Mouse (Mus musculus): ENCODE data around the gene Spin1. TPM values are rescaled to one million over a fixed set of nuclear protein-coding genes. Genes with fewer than 3 reads are reported as not detected.
A peak's percentile ranks its signal among the peaks of the same experiment; 100 is the strongest.

Gene Spin1
- polyA plus RNA-seq, 1 experiment, result 29.5 TPM

- 92% methylated on average over 7 of the region's 7 CpGs for WGBS
These were observed 81.6 kb downstream of the Spin1 start for GRCm38 (mm10) chr13:51182236-51182635.

GRCm38 (mm10) chr13:51184896-51185295, 84.2 kb downstream of the Spin1 start:
- TF ChIP-seq CTCF (IDR thresholded peaks at IDR 0.05; ENCODE audit: borderline replicate concordance, control insufficient read depth, extremely low read depth, insufficient read depth, low read length, poor library complexity) (no peak), POLR2A (IDR thresholded peaks at IDR 0.05; ENCODE audit: control insufficient read depth, extremely low read depth, insufficient read depth, low read length, poor library complexity) (no peak)
- Histone ChIP-seq H3K27me3 (ENCODE audit: control insufficient read depth, insufficient read depth, low read length) (no peaks in the 10 kb centered on the region; the same call in 1 of the 2 replicates), H3K36me3 (ENCODE audit: control insufficient read depth, insufficient read depth, low read length) (no peaks in the 10 kb centered on the region), H3K4me3 (ENCODE audit: control insufficient read depth, insufficient read depth, low read length) (no peak overlapping the region), H3K27ac (ENCODE audit: control insufficient read depth, insufficient read depth, low read length) (no peak overlapping the region), H3K4me1 (replicated peaks; ENCODE audit: control insufficient read depth, insufficient read depth, low read length) (no peaks in the 10 kb centered on the region)
- WGBS, result 89% methylated on average over 3 of the region's 3 CpGs
- no peak for DNase-seq

More at GRCm38 (mm10) chr13:51182236-51182635, 81.6 kb downstream of the Spin1 start:
- no peak overlapping the region for H3K27ac ChIP-seq (ENCODE audit: control insufficient read depth, insufficient read depth, low read length)
- no peaks in the 10 kb centered on the region for H3K36me3 ChIP-seq (ENCODE audit: control insufficient read depth, insufficient read depth, low read length)
- H3K4me3 ChIP-seq (ENCODE audit: control insufficient read depth, insufficient read depth, low read length), result no peak overlapping the region
- DNase-seq, result no peak
- no peaks in the 10 kb centered on the region for H3K27me3 ChIP-seq (ENCODE audit: control insufficient read depth, insufficient read depth, low read length)
- TF ChIP-seq CTCF (IDR thresholded peaks at IDR 0.05; ENCODE audit: borderline replicate concordance, control insufficient read depth, extremely low read depth, insufficient read depth, low read length, poor library complexity) (no peak), POLR2A (IDR thresholded peaks at IDR 0.05; ENCODE audit: control insufficient read depth, extremely low read depth, insufficient read depth, low read length, poor library complexity) (no peak)
- no peaks in the 10 kb centered on the region for H3K4me1 ChIP-seq (replicated peaks; ENCODE audit: control insufficient read depth, insufficient read depth, low read length)

GRCm38 (mm10) chr13:51190336-51190735, 89.7 kb downstream of the Spin1 start:
- peak; percentile 9 for DNase-seq
- Histone ChIP-seq H3K27ac (ENCODE audit: control insufficient read depth, insufficient read depth, low read length) (no peak overlapping the region), H3K4me1 (replicated peaks; ENCODE audit: control insufficient read depth, insufficient read depth, low read length) (peaks cover 9% of the 10 kb centered on the region), H3K4me3 (ENCODE audit: control insufficient read depth, insufficient read depth, low read length) (no peak overlapping the region), H3K36me3 (ENCODE audit: control insufficient read depth, insufficient read depth, low read length) (no peaks in the 10 kb centered on the region), H3K27me3 (ENCODE audit: control insufficient read depth, insufficient read depth, low read length) (no peaks in the 10 kb centered on the region; the same call in 1 of the 2 replicates)
- no peak for TF ChIP-seq POLR2A (IDR thresholded peaks at IDR 0.05; ENCODE audit: control insufficient read depth, extremely low read depth, insufficient read depth, low read length, poor library complexity)
- no peak for TF ChIP-seq CTCF (IDR thresholded peaks at IDR 0.05; ENCODE audit: borderline replicate concordance, control insufficient read depth, extremely low read depth, insufficient read depth, low read length, poor library complexity)
- 74% methylated on average over 3 of the region's 3 CpGs for WGBS

GRCm38 (mm10) chr13:51191416-51192140, 90.9 kb downstream of the Spin1 start:
- H3K27ac ChIP-seq (ENCODE audit: control insufficient read depth, insufficient read depth, low read length), result no peak overlapping the region
- no peak overlapping the region for H3K4me3 ChIP-seq (ENCODE audit: control insufficient read depth, insufficient read depth, low read length)
- 87% methylated on average over 6 of the region's 6 CpGs for WGBS
- DNase-seq, result no peak
- TF ChIP-seq CTCF (IDR thresholded peaks at IDR 0.05; ENCODE audit: borderline replicate concordance, control insufficient read depth, extremely low read depth, insufficient read depth, low read length, poor library complexity) (no peak), POLR2A (IDR thresholded peaks at IDR 0.05; ENCODE audit: control insufficient read depth, extremely low read depth, insufficient read depth, low read length, poor library complexity) (no peak)
- no peaks in the 10 kb centered on the region for H3K36me3 ChIP-seq (ENCODE audit: control insufficient read depth, insufficient read depth, low read length)
- peaks cover 9% of the 10 kb centered on the region for H3K4me1 ChIP-seq (replicated peaks; ENCODE audit: control insufficient read depth, insufficient read depth, low read length)
- no peaks in the 10 kb centered on the region; the same call in 1 of the 2 replicates for H3K27me3 ChIP-seq (ENCODE audit: control insufficient read depth, insufficient read depth, low read length)

- peaks cover 9% of the 10 kb centered on the region for H3K4me1 ChIP-seq (replicated peaks; ENCODE audit: control insufficient read depth, insufficient read depth, low read length)
- TF ChIP-seq POLR2A (IDR thresholded peaks at IDR 0.05; ENCODE audit: control insufficient read depth, extremely low read depth, insufficient read depth, low read length, poor library complexity) (no peak), CTCF (IDR thresholded peaks at IDR 0.05; ENCODE audit: borderline replicate concordance, control insufficient read depth, extremely low read depth, insufficient read depth, low read length, poor library complexity) (no peak)
- peak; percentile 27 for DNase-seq
- H3K36me3 ChIP-seq (ENCODE audit: control insufficient read depth, insufficient read depth, low read length), result no peaks in the 10 kb centered on the region
- 0 out of 2 replicates have a peak overlapping the region, but pooled peaks have one; percentile 1 for H3K4me3 ChIP-seq (ENCODE audit: control insufficient read depth, insufficient read depth, low read length)
- H3K27ac ChIP-seq (ENCODE audit: control insufficient read depth, insufficient read depth, low read length), result no peak overlapping the region
- H3K27me3 ChIP-seq (ENCODE audit: control insufficient read depth, insufficient read depth, low read length), result no peaks in the 10 kb centered on the region; the same call in 1 of the 2 replicates
- 21% methylated on average over 15 of the region's 15 CpGs for WGBS
These were observed 93.2 kb downstream of the Spin1 start for GRCm38 (mm10) chr13:51193893-51194292.

GRCm38 (mm10) chr13:51197699-51198098, 97.0 kb downstream of the Spin1 start:
- TF ChIP-seq CTCF (IDR thresholded peaks at IDR 0.05; ENCODE audit: borderline replicate concordance, control insufficient read depth, extremely low read depth, insufficient read depth, low read length, poor library complexity) (no peak), POLR2A (IDR thresholded peaks at IDR 0.05; ENCODE audit: control insufficient read depth, extremely low read depth, insufficient read depth, low read length, poor library complexity) (no peak)
- no peak for DNase-seq
- H3K4me1 ChIP-seq (replicated peaks; ENCODE audit: control insufficient read depth, insufficient read depth, low read length), result peaks cover 9% of the 10 kb centered on the region
- no peak overlapping the region for H3K27ac ChIP-seq (ENCODE audit: control insufficient read depth, insufficient read depth, low read length)
- no peaks in the 10 kb centered on the region for H3K36me3 ChIP-seq (ENCODE audit: control insufficient read depth, insufficient read depth, low read length)
- WGBS, result 98% methylated on average over 3 of the region's 3 CpGs
- no peaks in the 10 kb centered on the region for H3K27me3 ChIP-seq (ENCODE audit: control insufficient read depth, insufficient read depth, low read length)
- H3K4me3 ChIP-seq (ENCODE audit: control insufficient read depth, insufficient read depth, low read length), result no peak overlapping the region

Measured in thymus, adult 2 months (tissue).